In genomic region chr17:13173578-13173977, GRCm38 (mm10) we compare ENCODE assay signal across 16 mouse cellular contexts. TPM values are rescaled to one million over a fixed set of nuclear protein-coding genes. Genes with fewer than 3 reads are reported as not detected.
"Had no signal": no experiment of that assay in that cellular context is flagged by ENCODE, and none has a peak within 500 bp of the region (broad histone marks: within the 10 kb centered on the region; RNA-seq: fewer than 3 reads in every experiment).

No protein-coding gene starts in this region.

RNA-seq across cellular contexts. Expression of gene Unc93a, which starts 42.0 kb away (rescaled TPM):
- total RNA-seq: midbrain, postnatal 0 days had no signal
- polyA plus RNA-seq: liver, embryonic 14.5 days; liver, embryonic 16.5 days; lung, embryonic 14.5 days; lung, embryonic 16.5 days; midbrain, embryonic 11.5 days; midbrain, embryonic 15.5 days; myocyte; neural tube, embryonic 11.5 days; neural tube, embryonic 13.5 days; neural tube, embryonic 15.5 days; stomach, embryonic 14.5 days; stomach, embryonic 16.5 days had no signal

RNA-seq across cellular contexts. Expression of gene Smok2a, which starts 47.4 kb away (rescaled TPM):
- total RNA-seq: midbrain, postnatal 0 days had no signal
- polyA plus RNA-seq: liver, embryonic 14.5 days; liver, embryonic 16.5 days; lung, embryonic 14.5 days; lung, embryonic 16.5 days; midbrain, embryonic 11.5 days; midbrain, embryonic 13.5 days; midbrain, embryonic 15.5 days; midbrain, postnatal 0 days; myocyte; neural tube, embryonic 11.5 days; neural tube, embryonic 13.5 days; neural tube, embryonic 15.5 days; small intestine, adult 2 months; stomach, embryonic 14.5 days; stomach, embryonic 16.5 days; thymus, postnatal 0 days had no signal

RNA-seq across cellular contexts. Expression of gene Smok2b, which starts 56.5 kb away (rescaled TPM):
- total RNA-seq: midbrain, postnatal 0 days had no signal
- polyA plus RNA-seq: liver, embryonic 14.5 days; liver, embryonic 16.5 days; lung, embryonic 14.5 days; lung, embryonic 16.5 days; midbrain, embryonic 11.5 days; midbrain, embryonic 13.5 days; midbrain, embryonic 15.5 days; midbrain, postnatal 0 days; myocyte; neural tube, embryonic 11.5 days; neural tube, embryonic 13.5 days; neural tube, embryonic 15.5 days; small intestine, adult 2 months; stomach, embryonic 14.5 days; stomach, embryonic 16.5 days; thymus, postnatal 0 days had no signal
